Mouse (Mus musculus) stomach, postnatal 0 days (tissue): ENCODE results near the gene Tmem260. TPM values are rescaled to one million over a fixed set of nuclear protein-coding genes. Genes with fewer than 3 reads are reported as not detected.
"Not testable (repeated sequence)": the region's sequence is repeated elsewhere in the genome, so short reads cannot be mapped to it uniquely, and the experiment has no call there.

Experiments used
- ATAC-seq: fragments of 200-750 bp; cut with Nextera tagmentation; 2 replicates; pipeline ENCODE4 v1.8.0; 2017; ENCODE audit not compliant: low FRiP score, low TSS enrichment
- DNase-seq: peaks from one replicate; pipeline ENCODE4 v3.0.0-alpha.2; 2016; ENCODE audit warnings: low spot score
- H3K27ac ChIP-seq: fragments of 300-500 bp; sonication (generic); replicated peaks from 2 replicates; pipeline ENCODE4 v1.5.1; 2014; ENCODE audit warnings: mild to moderate bottlenecking, control low read depth
- H3K27me3 ChIP-seq: fragments of 300-500 bp; sonication (generic); 2 replicates; pipeline ENCODE4 v1.6.1; 2014; ENCODE audit warnings: low read length; ENCODE audit not compliant: control insufficient read depth, insufficient read depth
- H3K36me3 ChIP-seq: fragments of 300-500 bp; sonication (generic); 2 replicates; pipeline ENCODE4 v1.6.1; 2014; ENCODE audit warnings: low read length, mixed read lengths; ENCODE audit not compliant: control insufficient read depth, insufficient read depth
- H3K4me1 ChIP-seq: fragments of 300-500 bp; sonication (generic); replicated peaks from 2 replicates; pipeline ENCODE4 v1.6.1; 2014; ENCODE audit warnings: antibody characterized with exemption; ENCODE audit not compliant: control insufficient read depth, insufficient read depth
- H3K4me2 ChIP-seq: fragments of 300-500 bp; sonication (generic); replicated peaks from 2 replicates; pipeline ENCODE4 v1.6.1; 2014; ENCODE audit warnings: low read depth, mild to moderate bottlenecking, control low read depth, moderate library complexity
- H3K4me3 ChIP-seq: fragments of 300-500 bp; sonication (generic); 2 replicates; pipeline ENCODE4 v1.5.1; 2014; ENCODE audit warnings: low read depth, low read length, control low read depth
- H3K9ac ChIP-seq: fragments of 300-500 bp; sonication (generic); 2 replicates; pipeline ENCODE4 v1.6.1; 2014; ENCODE audit warnings: mild to moderate bottlenecking, low read length, control low read depth, mixed read lengths
- H3K9me3 ChIP-seq: fragments of 300-500 bp; sonication (generic); 2 replicates; pipeline ENCODE4 v1.6.1; 2016; ENCODE audit warnings: low read length; ENCODE audit not compliant: control insufficient read depth
- CTCF ChIP-seq: IDR thresholded peaks from 2 replicates; pipeline ENCODE4 v1.5.1; 2016; ENCODE audit warnings: antibody characterized with exemption, low read depth, mild to moderate bottlenecking, moderate library complexity
- EP300 ChIP-seq: optimal IDR thresholded peaks from 2 replicates; pipeline ENCODE3; 2016; ENCODE audit warnings: antibody characterized with exemption
- WGBS: fragments of 180-500 bp; shearing (Covaris S2); extraction: QIAGEN DNeasy Blood & Tissue Kit; methylation state at CpG from one replicate; pipeline ENCODE4 v1.1.7; 2014; 5-methylcytosine and 5-hydroxymethylcytosine counted together
- polyA plus RNA-seq: library from polyadenylated mRNA; unstranded; fragments of >200 nt; fragmentation: Nextera tagmentation; extraction: Ambion mirVana; gene quantifications from 2 replicates; pipeline ENCODE4 v1.2.1, GENCODE M21; 2015

The Tmem260 gene
- polyA plus RNA-seq, 1 experiment from 2014 or later: 6.8 TPM

DNA sequence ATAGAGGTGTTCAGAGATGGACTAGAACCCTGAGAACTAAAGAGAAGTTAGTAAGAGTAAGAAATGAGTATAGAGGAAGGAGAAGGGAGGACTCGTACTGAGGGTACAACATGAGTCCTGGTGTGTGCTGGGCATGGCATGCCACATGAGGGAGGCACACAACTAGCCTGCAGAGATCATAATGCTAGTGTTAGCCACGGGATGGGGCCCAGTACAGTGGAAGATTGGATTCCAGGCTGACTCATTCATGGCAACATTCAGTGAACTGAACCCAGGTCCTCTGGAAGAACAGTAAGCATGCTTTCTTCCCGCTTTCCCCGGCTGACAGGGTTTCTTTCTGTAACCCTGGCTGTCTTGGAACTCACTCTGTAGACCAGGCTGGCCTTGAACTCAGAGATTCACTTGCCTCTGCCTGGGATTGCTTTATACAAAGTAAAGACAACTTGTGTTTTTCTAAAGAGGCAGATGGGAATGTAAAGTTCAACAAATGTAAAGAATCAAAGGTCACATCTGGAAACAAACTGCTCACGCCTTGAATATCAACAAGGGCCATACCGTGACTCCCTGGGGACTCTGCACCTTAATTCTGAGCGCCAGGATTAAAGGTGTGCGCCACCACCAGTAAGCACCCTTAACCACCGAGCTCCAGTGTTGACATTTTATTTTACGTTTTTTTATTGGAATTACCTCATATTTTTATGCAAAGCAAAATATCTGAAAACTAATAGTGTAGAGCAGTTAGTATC, 25.0 kb downstream of the Tmem260 start:
- H3K4me1 ChIP-seq: no peaks in the 10 kb centered on the region; the same call in 1 of the 2 replicates
- no peak overlapping the region for H3K27ac ChIP-seq
- H3K4me3 ChIP-seq: no peak overlapping the region
- H3K9me3 ChIP-seq: no peaks in the 10 kb centered on the region
- no peak overlapping the region for H3K9ac ChIP-seq
- ATAC-seq (peak; percentile 86), DNase-seq (no peak)
- WGBS: 81% methylated on average over 10 of the region's 10 CpGs
- no peak for TF ChIP-seq EP300
- no peak for TF ChIP-seq CTCF
- H3K36me3 ChIP-seq: no peaks in the 10 kb centered on the region
- no peaks in the 10 kb centered on the region for H3K27me3 ChIP-seq
- H3K4me2 ChIP-seq: no peak overlapping the region

DNA sequence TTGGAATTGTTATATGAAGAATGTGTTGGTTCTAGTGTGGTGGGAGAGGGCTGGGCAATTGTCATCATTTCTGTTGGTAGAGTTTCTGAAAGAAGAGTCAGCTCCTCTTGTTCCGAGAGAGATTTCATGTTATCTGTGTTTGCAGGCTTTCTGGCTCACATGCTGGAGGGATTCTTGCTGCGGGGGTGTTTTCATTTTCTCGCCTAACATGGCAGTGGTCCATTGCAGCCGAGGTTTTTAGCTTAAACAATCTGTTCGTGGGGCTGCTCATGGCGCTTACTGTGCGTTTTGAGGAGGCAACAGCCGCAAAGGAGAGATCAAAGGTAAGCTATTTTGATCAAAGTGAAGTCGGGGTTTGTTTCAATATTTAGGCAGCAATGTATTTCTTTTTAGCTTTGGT, 26.3 kb downstream of the Tmem260 start:
- H3K27ac ChIP-seq: no peak overlapping the region
- no peaks in the 10 kb centered on the region; the same call in 1 of the 2 replicates for H3K4me1 ChIP-seq
- H3K27me3 ChIP-seq: no peaks in the 10 kb centered on the region
- no peaks in the 10 kb centered on the region for H3K9me3 ChIP-seq
- 56% methylated on average over 9 of the region's 9 CpGs for WGBS
- ATAC-seq (no peak), DNase-seq (no peak)
- H3K9ac ChIP-seq: no peak overlapping the region; the same call in 1 of the 2 replicates
- no peak overlapping the region for H3K4me3 ChIP-seq
- H3K36me3 ChIP-seq: no peaks in the 10 kb centered on the region
- TF ChIP-seq EP300 (no peak), CTCF (no peak)
- H3K4me2 ChIP-seq: no peak overlapping the region

DNA sequence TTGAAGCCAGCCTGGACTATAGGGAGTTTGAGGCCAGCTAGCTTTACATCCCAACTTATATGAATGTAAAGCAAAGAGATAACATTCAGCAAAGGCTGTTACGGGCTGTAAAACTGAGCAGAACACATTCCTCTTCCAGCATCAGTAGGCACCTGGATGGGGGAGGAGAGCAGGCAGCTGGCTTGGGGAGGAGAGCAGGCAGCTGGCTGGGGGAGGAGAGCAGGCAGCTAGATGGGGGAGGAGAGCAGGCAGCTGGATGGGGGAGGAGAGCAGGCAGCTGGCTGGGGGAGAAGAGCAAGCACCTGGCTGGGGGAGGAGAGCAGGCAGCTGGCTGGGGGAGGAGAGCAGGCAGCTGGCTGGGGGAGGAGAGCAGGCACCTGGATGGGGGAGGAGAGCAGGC, 29.4 kb downstream of the Tmem260 start:
- Histone ChIP-seq H3K36me3 (0 out of 2 replicates have a peak, but pooled peaks cover 3% of the 10 kb centered on the region), H3K9ac (no peak overlapping the region), H3K27me3 (no peaks in the 10 kb centered on the region), H3K4me3 (no peak overlapping the region), H3K4me1 (no peaks in the 10 kb centered on the region; the same call in 1 of the 2 replicates), H3K4me2 (no peak overlapping the region), H3K27ac (no peak overlapping the region), H3K9me3 (no peaks in the 10 kb centered on the region)
- no peak for TF ChIP-seq CTCF
- TF ChIP-seq EP300: no peak
- ATAC-seq (no peak), DNase-seq (no peak)
- 76% methylated on average over 1 of the region's 1 CpGs for WGBS

DNA sequence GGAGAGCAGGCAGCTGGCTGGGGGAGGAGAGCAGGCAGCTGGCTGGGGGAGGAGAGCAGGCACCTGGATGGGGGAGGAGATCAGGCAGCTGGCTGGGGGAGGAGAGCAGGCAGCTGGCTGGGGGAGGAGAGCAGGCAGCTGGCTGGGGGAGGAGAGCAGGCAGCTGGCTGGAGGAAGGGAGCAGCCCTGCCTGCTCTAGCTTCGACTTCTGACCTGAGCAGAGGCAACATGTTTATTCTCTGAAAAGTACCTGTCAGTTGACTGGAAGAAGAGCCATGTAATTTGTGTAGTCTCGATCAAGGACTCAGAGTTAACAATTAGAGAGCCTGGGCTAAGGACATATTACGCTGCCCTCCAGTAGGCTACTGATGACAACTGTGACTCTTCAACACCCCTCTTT, 29.9 kb downstream of the Tmem260 start:
- not testable (repeated sequence) for DNase-seq, H3K9me3 ChIP-seq, H3K36me3 ChIP-seq, H3K27me3 ChIP-seq, ATAC-seq, H3K9ac ChIP-seq, H3K4me2 ChIP-seq, H3K4me1 ChIP-seq, H3K4me3 ChIP-seq
- WGBS: 53% methylated on average over 3 of the region's 3 CpGs
- 0 out of 2 replicates have a peak overlapping the region, but pooled peaks have one; percentile 4 for H3K27ac ChIP-seq

DNA sequence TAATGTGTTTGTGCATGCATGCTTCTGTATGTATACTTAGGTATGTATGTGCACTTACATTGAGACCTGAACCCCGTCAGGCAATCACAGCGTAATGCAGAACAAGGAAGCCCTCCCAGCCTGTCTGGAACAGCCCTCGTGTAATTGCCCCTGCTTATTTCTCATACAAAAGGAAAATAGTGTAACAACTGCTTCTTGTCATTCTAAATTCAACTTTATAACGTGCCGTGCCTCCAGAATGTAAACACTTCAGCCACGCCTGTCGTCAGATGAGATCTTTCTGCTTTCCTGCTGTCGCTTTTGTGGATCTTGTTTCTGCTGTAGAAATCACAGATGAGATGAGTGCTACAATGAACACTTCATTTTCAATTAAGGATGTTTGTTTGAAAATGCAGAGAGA, 30.4 kb downstream of the Tmem260 start:
- Histone ChIP-seq H3K27ac (no peak overlapping the region), H3K27me3 (no peaks in the 10 kb centered on the region), H3K36me3 (0 out of 2 replicates have a peak, but pooled peaks cover 3% of the 10 kb centered on the region), H3K4me3 (no peak overlapping the region), H3K9ac (no peak overlapping the region), H3K4me2 (no peak overlapping the region), H3K4me1 (no peaks in the 10 kb centered on the region; the same call in 1 of the 2 replicates), H3K9me3 (no peaks in the 10 kb centered on the region)
- WGBS: 24% methylated on average over 8 of the region's 8 CpGs
- TF ChIP-seq CTCF (no peak), EP300 (no peak)
- no peak for ATAC-seq
- DNase-seq: no peak

DNA sequence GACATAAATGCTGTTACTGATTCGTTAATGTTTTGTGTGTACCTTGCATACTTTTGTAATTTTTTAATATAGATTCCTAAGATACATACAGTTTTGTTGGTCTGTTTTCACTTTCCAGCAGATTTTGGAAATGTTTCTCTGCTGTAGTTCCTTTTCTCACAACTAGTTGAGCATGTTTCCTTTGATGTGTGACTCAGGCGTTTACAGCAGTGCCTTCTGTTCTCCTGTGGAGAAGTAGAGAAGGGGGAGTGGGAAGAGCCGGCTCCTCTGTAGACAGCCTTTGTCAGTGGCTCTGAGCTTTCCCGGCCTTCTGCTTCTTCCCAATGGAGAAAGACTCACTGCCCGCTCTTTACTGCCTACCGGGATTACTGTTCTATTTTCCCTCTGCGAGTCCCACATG, 35.7 kb downstream of the Tmem260 start:
- Histone ChIP-seq H3K36me3 (0 out of 2 replicates have a peak, but pooled peaks cover 8% of the 10 kb centered on the region), H3K9me3 (no peaks in the 10 kb centered on the region), H3K4me3 (no peak overlapping the region), H3K4me2 (no peak overlapping the region), H3K27ac (no peak overlapping the region), H3K9ac (no peak overlapping the region), H3K4me1 (no peaks in the 10 kb centered on the region), H3K27me3 (no peaks in the 10 kb centered on the region)
- TF ChIP-seq CTCF (no peak), EP300 (no peak)
- ATAC-seq: no peak
- no peak for DNase-seq
- WGBS: 58% methylated on average over 7 of the region's 7 CpGs
